Mouse (Mus musculus) adrenal gland, postnatal 10 days (tissue): ENCODE data around the gene Pced1b. TPM values are rescaled to one million over a fixed set of nuclear protein-coding genes. Genes with fewer than 3 reads are reported as not detected.

Source experiments
- DNase-seq: peaks from one replicate; pipeline ENCODE4 v3.0.0; 2021; ENCODE audit warnings: mixed read lengths
- total RNA-seq, 2 experiments: library from RNA; stranded (reverse); gene quantifications; 2 replicates each; pipeline ENCODE4 v1.2.3; 2021

Gene Pced1b
- total RNA-seq, 2 experiments from 2014 or later: 23.5 to 26.0 TPM

DNA sequence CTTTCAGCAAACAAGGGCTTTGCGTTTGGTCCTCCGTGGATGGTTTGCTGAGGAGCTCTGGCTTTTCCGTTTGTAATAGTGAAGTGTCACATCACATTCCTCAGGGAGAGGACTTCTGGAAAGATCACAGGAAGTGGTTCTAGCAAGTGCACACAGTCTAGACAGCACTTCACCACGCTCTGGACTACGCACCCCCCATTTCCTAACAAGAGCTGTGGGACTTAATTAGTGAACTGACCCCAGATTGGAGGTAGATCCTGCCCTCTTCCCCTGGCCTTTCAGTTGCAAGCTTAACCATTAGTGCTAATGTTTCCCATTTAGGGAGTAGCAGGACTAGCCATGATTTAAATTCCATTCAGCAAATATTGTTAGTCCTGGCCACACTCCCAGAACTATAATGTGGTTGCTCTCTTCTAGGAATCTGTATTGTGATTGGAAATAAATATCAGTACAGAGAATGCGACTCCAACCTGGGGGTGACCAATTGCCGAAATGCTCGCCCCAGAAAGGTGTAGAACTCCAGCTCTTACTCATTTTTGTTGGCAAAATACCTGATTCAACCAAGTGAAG, 10.4 kb downstream of the Pced1b start:
- DNase-seq: no peak

DNA sequence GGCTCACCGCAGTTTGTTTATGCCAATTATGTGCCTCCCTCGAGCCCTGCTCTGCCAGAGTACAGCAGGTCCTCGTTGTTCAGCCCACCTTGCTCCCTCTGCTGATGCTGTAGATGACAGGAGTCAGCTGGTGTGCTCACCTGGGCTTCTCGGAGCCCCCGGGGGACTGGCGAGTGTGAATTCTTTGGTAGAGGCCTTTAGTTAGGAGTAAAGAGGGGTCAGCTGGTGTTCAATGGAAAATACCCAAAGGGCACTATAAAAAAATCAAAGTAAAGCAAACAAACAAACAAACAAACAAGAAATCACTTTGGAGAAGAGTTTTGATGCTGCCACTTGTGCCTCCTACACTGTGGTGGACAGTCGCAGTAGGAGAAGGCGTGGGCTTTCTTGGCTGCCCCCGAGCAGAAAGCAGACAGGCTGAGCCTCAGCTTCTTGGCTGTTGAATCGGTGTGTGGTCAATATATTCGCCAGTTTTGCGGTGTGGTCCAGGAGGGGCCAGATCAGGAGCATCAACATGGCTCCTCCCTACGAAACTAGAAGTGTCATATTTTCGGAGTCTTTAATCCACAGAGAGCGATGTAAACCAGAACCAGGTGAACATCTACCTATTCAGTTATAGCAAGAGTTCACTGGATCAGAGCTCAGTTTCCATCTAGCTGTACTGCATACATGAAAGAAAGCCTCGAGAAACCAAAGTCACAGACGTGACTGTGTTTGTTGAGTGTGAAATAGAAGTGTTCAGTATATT, 11.8 kb downstream of the Pced1b start:
- no peak for DNase-seq

DNA sequence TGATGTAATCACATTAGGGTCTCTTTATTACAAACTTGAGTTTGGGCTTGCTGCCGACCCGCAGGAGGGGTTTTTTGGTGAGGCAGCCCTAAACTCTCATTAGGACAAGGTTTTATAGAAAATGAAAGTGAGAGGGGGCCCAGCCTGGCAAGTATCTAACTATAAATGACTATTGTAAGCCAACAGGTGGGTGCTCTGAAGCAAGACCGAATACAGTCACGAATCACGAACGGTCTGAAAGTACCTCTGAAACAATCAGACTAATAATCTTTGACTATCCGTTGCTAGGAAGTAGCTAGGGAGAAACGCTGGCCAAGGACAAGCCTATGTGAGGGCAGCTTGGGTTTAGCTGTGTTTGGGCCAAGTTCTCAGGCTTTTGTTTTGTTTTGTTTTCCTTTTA, 12.4 kb downstream of the Pced1b start:
- DNase-seq: no peak

DNA sequence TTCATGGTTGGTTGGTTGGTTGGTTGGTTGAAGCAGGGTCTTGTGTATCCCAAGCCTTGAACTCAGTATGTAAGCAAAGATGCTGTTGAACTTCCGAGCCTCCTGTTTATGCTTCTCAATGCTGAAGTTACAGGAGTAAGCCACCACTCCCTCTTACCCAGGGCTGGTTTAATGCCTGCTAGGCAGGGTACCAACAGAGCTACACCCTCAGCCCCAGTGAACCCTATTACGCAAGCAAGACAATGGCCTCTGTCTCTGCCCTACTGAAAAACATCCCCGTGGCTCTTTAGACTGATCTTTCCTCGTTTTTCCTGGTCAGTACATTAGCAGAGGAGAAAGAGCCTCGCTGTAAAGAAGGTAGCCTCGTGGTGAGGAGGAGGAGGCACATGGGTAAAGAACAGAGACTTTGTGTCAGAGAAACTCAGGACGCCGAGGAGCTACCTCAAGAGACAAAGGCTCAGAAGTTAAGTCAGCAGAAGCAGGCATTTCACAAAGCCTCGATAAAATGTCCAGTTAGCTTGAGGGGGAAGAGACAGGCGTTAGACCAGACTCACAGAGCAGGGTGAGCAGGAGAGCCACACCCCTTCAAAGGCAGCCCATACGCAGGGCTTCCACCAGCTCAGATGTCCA, 13.2 kb downstream of the Pced1b start:
- no peak for DNase-seq

DNA sequence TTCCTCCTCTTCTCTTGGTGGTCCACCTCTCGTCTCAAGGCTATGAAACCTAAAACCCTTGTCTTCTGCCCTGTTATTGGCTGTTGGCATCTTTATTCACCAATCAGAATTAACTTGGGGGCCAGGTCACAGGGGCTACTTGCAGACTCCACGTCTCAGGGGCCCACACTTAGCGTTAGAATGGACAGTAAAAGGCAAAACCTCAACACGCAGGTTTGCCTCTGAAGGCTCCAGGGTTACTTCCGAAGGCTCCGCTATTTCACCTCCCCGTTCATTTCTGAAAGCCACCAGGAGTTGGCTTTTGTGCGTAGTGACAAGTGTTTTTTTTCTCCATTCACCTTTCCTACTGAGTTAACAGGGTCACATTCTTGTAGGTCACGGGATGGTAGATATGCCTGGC, 15.3 kb downstream of the Pced1b start:
- no peak for DNase-seq

DNA sequence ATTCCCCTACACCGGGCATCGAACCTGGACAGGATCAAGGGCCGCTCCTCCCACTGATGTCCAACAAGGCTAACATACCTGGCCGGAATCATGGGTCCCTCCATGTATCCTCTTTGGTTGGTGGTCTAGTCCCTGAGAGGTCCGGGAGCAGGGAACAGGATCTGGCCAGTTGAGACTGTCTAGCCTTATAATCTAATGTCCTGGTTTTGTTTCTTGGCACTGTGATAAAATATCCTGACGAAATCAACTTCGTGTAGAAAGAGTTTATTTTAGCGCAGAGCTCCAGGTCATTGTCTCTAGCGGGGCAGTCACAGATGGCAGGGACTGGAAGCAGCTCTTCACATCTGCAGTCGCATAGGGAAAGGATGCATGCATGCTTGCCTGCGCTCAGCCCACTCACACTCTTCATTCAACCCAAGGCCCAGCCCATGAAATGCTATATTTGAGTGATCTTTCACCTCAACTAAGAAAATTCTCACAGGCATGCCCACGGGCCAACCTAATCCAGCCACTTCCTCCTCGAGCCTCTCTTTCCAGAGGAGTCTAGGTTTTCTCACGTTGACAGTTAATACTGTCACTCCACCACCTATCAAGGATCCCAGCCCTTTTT, 19.4 kb downstream of the Pced1b start:
- DNase-seq: no peak

DNA sequence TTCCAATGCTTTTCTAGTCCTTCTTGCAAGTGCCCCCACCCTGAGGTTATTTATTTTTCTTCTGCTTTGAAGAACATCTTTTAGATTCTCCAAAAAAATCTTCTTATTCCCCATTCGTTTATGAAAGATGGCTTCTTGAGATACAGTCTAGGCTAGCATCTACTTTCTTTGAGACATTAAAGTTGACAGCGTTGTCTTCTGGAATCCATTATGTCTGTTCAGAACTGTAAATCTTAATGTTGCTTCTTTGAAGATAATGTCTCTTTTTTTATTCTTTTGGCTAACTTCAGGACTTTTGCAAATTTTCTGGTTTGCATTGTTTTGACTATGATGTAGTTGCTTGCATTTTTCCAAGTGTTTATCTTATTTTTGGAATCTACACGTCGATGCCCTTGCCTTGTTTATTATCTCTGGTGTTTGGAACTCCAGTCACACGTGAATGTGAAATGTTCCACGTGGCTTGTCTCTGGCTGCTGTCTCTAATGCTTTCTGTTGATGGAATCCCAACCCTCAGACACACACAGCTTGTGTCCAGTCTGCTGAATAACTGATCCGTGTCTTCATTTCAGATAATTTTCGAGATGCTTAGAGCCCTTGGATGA, 20.3 kb downstream of the Pced1b start:
- DNase-seq: no peak

DNA sequence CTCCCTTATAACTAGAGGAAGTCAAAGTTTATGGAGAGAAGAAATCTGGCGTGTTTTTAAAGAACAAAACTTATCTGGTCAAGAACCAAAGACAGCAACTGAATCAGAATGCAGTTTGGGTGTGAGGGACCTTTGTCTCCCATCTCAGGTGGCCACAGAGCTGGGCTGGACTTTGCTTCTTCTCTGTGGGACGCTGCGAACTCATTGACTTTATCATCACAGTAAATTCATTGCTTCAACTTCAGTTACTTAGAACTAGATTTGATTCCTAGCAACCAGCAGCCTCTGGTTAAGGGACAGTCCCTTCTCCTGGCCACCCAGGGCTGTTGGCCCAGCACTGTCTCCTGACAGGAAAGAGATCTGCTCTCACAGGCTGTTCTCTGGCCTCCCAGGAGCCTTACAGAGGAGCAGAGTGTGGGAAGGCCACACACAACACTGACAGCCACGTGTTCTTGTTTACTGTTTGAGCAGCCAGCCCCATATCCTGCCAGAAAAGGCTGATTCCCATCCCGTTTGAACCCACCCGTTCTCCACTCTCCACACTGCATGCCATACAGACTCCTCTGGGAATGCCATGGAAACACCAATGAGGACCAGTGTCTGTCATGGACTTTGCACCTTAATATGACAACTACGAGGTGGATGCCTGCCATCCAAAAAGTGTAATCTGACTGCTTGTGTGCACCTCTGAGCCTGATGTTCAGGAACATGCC, 25.2 kb downstream of the Pced1b start:
- DNase-seq: no peak

DNA sequence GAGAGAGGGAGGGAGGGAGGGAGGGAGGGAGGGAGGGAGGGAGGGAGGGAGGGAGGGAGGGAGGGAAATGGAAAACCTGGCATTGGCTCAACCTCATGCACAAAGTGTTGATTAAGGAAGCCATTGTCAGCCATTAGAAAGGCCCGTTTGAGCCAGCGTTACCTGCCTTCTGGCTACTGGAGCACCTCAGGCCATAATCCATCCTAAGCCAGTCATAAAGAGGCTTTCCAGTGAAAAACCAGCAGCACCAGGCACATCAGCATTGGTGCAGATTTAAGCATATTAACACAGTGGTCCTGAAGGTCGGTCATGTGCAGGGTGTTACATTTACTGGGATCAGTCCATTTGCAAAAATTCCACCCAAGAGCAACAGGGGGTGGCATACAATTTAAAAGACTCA, 25.9 kb downstream of the Pced1b start:
- DNase-seq: no peak

DNA sequence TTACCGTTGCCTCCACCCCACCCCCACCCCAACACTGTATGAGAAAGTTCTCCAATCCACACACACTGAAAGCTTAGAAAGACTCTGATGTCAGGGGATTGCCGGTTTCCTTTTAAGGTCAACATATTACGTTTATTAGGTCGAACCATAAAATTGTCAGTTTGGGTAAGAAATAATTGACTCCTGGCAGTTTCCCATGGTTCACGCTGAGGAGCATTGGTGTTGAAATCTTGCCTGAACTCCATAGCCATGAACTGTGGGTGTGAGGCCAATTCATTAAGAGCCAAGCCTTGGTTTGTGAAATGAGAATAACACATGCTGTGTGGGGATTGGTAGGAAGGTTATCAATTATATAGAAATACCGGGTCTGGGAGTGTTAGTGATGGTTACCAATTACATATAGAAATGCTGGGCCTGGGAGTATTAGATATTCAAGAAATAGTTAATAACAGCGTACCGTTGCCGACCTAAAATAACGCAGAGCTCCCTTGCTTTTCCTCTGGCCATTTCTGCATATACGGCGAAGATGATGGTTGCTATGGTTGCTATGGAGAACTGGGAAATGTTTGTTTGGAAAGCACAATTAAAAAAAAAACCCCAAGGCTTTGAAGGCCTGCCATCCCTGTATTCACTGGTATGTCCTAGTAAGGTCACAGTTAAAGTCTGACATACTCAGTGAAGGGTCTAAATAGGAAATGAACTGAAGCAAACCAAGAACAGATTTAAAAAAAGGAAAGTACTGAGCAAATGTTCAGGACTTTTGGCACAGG, 28.9 kb downstream of the Pced1b start:
- DNase-seq: no peak

DNA sequence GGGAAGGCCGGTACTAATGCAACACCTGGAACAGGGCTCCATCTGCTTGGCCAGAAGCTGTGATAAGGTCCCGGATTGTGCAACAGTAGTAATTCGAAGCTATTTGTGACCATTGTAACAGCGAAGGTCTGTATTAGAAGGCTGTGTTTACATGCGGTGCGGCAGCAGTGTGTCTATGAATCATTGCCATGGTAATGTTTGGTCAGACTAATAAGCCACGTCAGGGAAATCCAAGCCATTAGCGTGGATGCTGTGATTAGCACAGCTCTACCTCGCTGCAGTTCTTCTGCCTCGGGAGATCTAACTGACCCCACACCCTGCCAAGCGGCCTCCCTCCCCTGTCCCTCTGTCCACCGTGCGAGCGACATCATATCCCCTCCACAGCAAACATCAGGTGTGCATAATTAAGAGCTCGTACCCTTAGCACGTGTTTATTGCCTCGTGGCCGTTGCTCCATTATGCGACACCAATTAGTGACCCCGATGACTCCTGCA, 29.8 kb downstream of the Pced1b start:
- DNase-seq: peak; percentile 41

DNA sequence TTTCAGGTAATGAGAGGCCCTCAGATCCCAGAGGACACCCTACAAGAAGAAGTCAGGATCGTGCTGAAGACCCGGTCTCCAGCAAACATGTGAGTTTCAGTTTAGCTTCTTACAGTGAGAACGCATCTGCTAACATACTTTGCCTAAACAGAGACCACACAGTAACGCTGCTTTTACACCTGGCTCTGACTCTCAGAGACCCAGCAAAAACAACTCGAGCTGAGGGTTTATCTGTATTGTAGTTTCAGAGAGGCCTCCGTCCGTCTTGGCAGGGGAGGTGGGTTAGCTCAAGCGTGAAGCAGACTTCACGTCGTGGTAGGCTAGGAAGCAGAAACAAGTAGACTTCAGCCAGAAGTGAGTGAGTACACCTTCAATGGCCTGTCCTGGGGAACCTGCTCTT, 30.4 kb downstream of the Pced1b start:
- DNase-seq: no peak

DNA sequence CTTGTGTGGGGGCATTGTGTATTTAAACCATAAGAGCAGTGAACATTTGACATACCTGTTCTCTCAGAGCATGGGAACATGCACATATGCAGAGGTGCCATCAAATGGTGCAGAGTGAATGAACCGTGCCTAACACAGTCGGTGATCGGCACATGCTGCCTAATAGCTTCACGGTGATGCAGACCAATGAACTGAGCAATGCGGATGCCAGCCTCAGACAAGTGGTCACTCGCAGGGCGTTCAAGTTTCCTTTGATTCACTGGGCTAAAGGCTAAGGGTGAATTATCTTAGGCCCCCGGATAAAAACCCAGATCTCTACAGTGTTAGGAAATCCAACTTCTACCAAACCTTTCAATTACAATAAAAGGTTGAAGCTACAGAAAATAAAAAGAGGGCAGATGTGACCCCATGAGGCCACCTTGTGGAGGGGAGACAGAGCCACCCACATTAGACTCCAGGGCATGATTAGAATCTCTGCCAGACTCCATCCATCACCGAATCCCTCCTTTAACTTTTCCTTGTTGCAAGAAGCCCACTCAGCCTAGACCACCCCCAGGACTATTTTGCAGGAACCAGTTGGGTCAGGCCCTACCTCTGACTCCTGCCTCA, 31.5 kb downstream of the Pced1b start:
- DNase-seq: no peak

DNA sequence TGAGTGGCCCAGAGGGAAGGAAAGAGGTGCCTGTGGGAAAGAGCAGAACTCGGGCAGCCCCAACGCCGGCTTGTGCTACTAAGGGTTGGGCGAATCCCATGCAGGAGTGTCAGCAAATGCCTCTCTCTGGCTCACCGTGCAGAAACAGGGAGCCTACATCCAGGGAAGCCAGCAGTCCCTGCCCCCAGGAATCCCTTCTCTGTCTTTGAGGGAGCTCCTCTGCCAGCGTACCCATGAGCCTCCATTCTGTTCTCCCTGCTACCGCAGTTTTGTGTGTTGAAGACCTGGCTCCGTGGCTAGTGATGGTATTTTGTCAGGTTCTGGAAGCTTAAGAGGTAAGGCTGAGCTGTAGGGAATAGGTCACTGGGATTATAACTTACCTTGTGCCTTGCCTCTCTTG, 33.2 kb downstream of the Pced1b start:
- DNase-seq: no peak

DNA sequence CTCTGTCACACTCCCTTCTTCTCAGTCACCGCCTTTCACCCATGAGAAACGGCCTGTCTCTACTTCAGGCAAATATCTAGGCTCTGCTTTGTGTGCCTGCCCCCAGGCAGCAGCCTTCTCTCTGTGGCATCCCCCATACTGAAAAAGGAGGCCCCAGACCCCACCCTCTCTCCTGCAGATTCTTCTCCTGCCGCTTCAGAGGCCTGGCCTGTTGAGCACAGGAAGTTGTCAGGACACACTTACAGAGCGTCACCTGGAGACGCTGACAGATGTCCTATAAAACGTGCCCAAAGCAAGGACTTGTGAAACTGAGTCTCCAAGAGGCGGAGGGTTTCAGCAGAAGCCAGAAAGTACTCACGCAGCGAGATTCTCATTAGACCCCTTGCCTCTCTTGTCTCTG, 33.9 kb downstream of the Pced1b start:
- DNase-seq: no peak

DNA sequence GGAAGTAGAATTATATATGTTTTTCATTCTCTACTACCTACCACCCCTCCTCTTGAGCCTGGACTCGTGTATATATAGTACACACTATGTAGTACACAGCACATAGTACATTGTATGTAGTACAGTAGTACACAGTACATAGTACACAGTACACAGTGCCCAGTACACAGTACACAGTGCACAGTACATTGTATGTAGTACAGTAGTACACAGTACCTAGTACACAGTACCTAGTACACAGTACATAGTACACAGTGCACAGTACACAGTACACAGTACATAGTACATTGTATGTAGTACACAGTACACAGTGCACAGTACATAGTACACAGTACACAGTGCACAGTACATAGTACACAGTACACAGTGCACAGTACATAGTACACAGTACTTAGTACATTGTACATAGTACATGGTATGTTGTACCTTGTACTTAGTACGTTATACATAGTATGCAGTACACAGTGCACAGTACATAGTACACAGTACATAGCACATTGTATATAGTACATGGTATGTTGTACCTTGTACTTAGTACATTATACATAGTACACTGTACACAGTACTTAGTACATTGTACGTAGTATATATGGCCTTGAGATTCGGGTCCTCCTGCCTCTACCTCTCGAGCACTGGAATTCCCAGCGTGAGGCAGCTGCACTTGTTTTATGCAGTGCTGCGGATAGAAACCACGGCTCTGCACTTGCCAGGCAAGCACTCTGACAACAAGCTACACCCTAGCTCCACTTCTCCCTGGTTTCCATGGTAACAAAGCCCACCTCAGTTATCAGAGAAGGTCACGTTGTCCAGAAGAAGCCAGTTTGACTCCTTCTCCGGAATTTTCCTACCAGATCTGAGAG, 35.0 kb downstream of the Pced1b start:
- DNase-seq: no peak

DNA sequence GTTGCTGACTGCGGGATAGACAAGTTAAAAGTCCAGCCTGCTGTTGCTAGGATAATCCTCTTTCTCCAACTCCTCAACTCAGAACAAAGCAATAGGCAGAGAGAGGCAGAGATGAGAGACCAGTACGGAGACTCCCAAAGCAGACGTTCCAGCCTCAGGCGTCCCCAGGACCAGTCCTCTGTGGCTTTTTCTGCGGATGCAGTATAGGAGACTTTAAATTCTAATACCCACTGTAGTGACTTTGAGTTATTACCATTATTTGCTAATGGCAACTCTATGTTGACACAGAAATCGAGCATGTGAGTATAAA, 35.6 kb downstream of the Pced1b start:
- DNase-seq: no peak

DNA sequence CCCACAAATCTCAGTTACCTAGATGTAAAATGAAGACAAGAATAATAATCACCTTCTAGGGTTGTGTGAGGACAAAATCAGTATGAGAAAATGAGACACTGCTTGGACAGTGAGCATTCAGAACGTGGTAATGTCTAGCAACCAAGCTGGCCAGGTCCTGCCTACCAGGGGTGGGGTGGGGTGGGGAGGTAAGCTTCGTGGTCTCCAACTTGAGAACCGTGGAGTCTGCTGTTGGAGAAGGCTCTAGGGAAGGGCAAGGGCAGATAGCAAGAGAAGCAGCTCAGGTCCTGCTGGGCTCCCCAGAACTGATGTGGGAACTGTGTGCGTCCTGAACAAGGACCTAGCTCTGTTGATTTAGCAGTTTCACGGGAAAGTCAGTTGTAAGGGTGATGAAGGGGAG, 37.3 kb downstream of the Pced1b start:
- no peak for DNase-seq

DNA sequence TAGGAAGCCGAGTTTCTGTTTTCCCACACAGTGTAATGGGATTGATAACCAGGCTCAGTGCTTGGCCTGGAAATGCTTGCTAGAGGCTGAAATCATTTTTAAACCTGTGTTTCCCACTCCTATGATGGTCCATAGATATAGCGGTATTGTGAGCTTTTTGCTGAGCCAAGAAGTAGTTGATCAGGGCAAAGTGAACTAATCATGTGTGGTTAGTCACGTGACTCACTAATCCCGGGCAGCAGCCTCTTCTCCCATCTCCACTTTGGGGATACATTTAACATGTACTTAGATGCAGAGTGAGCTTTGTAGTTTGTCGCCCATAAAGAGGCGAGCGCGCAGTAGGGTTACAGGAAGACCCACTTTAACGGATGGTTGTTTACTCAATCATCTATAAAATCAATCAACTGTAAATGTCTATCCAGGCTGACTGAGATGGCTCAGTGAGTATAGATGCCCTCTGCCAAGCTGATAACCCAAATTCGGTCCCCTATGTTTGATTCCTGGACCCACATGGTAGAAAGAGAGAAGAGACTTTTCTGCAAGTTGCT, 38.8 kb downstream of the Pced1b start:
- no peak for DNase-seq

DNA sequence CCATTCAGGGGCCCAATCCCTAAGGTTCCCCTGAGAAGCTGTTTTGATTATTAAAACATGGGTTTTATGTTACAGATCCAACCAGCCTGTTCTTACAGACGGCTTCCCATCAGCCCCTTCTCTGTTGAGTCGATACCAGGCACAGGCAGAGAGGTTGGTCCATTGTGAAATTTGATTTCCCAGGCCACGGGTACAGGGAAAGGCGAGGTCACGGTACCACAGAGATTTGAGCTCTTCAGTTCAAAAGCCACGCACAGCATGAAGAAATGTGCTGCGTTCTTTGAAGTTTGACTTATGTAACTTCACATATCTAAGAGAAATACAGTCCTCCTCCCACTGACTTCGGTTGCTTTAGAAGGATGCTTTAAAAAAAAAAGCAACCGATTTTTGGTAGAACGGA, 39.8 kb downstream of the Pced1b start:
- DNase-seq: no peak
